Mouse (Mus musculus): Measurements from ENCODE around the gene Ergic2.

DNA sequence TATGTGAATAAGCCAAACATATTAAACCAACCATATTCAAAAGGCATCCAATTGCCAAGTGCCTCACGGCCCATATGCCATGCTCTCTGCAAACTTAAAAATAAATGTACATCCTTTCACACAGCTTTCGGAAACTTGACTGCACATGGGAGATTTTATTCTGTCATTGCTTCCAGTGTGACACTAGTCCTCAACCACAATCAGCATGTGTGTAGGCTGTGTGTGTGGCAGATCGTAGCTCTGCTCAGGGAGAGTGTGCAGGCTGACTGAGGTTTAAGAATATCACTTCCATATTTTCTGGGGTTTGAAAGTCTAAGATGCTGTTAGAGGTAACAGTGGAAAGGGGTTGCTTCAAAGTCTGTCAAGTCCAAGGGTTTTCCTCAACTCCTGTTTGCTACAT lies 43.9 kb upstream of the Ergic2 start:
- no peak for TF ChIP-seq POLR2A (IDR thresholded peaks at IDR 0.05; ENCODE audit: extremely low read depth, insufficient read depth, low read length)
- TF ChIP-seq CTCF (IDR thresholded peaks at IDR 0.05; ENCODE audit: low read depth, low read length), result no peak

Measured in liver, adult 2 months (tissue).